Mouse (Mus musculus) testis, postnatal 10 days (tissue): ENCODE measurements around the gene Olfr132.
"Not testable (repeated sequence)": the region's sequence is repeated elsewhere in the genome, so short reads cannot be mapped to it uniquely, and the experiment has no call there.

Experiments
- DNase-seq: peaks from one replicate; pipeline ENCODE4 v3.0.0; 2021; ENCODE audit warnings: low spot score

The Olfr132 gene

DNA sequence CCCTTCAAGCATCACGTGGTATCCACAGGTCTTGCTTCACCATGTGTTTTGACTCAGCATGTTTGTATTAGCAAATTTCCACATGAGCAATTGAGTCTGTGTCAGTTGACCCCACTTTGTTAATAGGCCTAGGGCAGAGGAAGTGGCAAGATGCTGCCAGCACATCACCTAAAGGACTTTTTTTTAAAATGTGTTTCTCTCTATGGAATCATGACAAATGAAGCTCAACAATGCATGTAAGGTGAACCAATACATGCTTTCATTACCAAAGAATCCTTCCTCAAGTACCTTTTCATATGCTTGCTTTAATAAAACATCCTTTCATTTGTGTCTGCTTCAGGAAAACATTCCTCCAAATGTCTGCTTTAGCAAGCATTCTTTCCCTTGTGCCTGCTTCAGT, at the start of gene Olfr132:
Gene Olfr132 (minus strand): TSS at position 101 of the 400 bp plus-strand sequence.
- DNase-seq: no peak

DNA sequence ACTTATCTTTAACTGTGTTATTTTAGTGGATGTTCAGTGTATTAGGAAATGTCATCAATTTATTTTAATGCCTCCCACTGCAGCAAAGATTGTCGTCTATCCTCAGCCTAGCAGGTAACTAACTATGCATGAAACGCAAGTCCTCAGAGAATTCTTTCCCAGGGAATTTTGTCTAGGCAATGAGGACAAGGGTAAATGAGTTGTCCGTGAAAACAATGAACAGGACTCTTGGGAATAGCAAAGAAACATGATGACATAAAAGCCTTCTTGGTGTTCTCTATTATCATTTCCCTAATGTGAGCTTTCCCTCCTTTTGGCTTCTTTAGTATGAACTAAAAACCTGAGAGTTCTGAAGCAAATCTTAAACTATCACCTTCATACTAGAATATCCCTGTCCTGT, 36.8 kb upstream of the Olfr132 start, which contains the start of gene Olfr134:
Gene Olfr134 (plus strand): TSS at position 301 of the 400 bp plus-strand sequence.
- DNase-seq: no peak

DNA sequence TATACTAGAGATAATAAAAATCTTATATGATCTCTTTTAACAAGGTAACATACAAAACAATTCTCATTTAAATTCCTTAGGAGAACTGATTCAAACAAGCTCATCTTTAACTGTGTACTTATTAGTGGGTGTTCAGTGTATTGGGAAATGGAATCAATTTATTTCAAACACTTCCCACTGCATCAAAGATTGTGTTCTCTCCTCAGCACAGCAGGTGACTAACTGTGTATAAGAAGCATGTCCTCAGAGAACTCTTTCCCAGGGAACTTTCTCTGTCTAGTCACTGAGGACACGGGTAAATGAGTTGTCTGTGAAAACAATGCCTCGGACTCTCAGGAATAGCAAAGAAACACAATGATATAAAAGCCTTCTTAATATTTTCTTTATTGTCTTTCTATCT, 10.7 kb upstream of the Olfr132 start, which contains the start of gene Olfr133:
Gene Olfr133 (plus strand): TSS at position 301 of the 400 bp plus-strand sequence.
- no peak for DNase-seq

DNA sequence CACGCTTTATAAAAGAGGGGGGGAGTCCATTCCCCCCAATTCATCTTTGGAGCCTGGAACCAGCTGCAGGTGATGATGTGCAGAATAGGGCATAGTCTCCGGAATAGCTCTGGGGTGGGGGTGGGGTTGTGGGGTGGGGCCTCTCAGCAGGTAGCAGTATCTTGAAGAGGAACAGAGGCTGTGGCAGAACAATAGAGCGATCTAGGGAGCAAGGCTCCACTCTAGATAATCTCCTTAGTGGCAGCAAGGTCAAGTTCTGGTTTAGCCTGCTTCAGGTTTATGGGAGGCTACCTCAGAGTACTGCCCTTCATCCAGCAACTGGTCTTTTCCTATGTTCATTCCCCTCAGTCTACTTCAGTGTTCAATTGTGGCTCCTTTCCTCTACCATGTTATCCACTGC, 9.0 kb downstream of the Olfr132 start:
- DNase-seq: not testable (repeated sequence)

DNA sequence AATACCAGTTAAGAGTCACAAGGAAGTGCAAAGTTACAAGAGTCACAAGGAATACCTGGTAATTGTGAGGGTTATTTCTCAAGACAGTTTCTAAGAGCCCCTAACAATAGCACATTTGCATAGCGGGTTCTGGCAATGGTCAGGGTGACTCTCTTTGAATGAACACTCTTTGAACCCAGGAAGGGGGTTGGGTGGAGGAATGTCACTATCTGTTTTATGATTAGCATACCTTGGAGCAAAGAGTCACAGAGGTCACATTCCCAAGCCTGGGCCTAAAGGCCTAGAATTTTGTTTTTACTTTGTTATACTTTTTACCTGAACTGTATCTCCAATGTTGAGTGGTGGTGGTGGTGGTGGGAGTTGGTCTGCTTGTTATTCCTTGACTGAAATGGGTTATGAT, 10.1 kb downstream of the Olfr132 start:
- not testable (repeated sequence) for DNase-seq

DNA sequence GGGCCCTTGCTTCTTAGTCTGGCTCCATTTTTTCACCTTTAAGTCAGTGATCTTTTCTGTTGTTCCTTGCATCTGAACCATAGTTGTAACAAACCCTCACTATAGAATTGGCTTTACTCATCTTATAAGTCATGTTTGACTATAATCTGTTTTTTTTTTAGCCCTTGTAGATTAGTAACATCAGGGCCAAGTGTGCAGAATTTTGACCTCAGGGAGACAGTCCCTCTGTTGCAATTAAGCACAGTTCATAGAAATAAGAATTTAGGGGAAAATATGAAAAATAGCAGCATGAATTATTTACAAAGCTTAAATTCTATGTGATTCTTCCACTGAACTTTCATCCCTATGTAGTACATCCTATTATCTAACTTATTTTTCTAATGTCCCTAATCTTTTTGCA, 45.7 kb downstream of the Olfr132 start, which contains the start of gene Olfr131:
Gene Olfr131 (minus strand): TSS at position 101 of the 400 bp plus-strand sequence.
- no peak for DNase-seq

DNA sequence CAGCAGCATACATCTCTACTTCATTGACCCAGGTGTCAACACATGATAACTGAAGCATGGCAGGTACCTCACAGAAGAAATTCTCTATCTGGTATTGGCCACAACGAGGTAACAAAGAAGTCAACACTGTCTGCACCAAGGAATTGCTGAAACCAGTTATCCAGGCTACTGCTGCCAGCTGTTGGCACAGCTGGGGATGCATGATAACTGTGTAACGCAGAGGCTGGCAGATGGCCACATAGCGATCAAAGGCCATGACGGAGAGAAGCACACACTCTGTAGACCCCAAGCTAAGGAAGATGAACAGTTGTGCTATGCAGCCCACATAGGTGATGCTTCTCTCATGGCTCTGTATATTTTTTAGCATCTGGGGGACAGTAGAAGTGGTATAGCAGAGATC, 52.0 kb downstream of the Olfr132 start:
- DNase-seq: no peak
